Mouse (Mus musculus) ES-CJ7 (cell line): ENCODE data around the gene Leprot.

Experiments used
- DNase-seq: peaks from one replicate; pipeline ENCODE4 v3.0.0; 2011; ENCODE audit warnings: low read depth, low spot score

The Leprot gene

GRCm38 (mm10) chr4:101647196-101647905 lies at the start of gene Leprot:
Gene Leprot (plus strand): TSS chr4:101647718.
- peak; percentile 98 for DNase-seq

DNA sequence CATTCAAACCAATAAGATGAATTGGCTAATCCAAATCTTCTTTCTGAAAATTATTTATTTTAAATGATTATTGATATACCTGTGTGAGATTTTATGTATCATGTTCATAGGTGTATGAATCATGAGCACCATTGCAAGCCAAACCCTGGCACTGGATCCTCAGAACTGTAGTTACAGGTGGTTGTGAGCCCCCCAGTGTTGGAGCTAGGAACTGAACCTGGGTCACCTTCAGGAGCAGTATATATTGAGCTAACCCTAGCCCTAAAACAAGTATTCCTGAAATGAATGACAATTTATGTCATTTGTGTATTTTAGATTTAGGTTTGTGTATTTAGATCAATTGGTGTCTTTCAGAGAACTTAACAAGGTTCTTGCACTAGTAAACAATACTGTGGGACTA lies 45.8 kb upstream of the Leprot start:
- DNase-seq: peak; percentile 31

GRCm38 (mm10) chr4:101603635-101604034 lies 43.9 kb upstream of the Leprot start:
- DNase-seq: no peak

DNA sequence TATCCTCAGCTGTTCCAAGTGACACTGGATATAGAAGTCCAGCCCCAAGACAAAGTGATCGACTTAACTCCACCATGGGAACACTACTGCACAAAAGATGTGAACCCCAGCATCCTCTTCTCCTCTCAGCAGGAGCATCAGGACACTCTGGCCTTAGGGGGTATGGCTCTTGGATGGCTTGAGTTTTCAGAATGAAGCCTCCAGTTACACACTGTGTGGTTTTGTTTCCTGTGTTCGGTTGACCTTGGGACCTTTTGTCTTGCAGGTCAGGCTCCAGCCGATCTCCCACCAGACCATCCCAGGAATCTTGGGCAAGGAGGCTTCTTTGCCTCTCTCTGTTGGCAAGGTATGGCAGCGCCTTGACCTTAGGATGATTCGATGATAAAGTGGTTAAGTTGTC lies 31.0 kb upstream of the Leprot start:
- DNase-seq: peak; percentile 33

DNA sequence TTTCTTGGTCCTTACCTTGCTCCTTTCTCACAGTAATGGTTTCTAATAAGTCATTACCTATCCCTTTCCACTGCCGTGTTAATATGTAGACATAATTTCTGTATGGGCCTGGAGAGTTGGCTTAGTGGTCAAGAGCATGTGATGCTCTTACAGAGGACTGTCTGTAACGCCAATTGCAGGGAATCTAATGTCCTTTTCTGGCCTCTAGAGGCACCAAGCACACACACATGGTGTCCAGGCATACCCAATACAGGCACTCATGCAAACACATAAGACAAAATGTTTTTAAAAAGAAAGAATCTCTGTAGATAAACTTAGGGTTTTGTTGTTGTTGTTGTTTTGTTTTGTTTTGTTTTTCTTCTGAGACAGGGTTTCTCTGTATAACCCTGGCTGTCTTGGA lies 29.8 kb upstream of the Leprot start:
- DNase-seq: no peak

DNA sequence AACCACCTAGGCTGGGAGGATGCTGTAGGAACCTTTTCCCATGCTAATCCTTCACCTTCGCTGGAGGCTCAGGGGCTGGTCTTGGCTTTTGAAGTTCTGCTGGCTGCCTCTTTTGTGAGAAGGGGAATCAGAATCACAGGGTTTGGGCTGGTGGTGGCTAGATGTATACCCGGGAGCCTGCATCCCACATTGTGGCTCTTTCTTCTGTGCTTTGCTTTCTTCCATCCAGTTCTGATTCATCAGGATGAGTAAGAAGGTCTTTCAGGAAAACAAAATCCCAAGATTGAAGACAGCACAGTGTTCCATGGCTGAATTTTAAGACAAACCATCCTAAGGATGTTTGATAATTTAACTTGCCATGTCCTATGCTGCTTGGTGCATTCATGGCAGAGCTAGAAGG lies 27.3 kb upstream of the Leprot start:
- no peak for DNase-seq

GRCm38 (mm10) chr4:101621241-101621640 lies 26.3 kb upstream of the Leprot start:
- no peak for DNase-seq

DNA sequence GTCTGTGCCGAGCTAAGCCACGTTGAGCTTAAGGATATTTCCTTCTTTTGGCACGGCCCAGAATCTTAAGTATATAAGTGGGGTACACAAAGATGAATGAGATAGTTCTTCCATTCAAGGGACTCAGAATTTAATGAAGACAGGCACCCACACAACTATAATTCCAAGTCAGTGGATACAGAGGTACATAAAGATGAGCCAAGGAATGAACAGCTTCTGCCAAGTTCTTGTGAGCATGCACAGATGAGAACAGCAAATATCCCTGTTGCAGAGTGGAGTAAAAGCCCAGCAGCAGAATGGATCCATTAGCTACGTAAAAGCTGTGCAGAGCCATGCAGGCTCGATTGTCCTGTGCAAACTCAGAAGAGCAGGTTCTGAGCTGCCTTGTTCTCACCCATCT lies 22.2 kb upstream of the Leprot start:
- no peak for DNase-seq

GRCm38 (mm10) chr4:101635596-101635995 lies 11.9 kb upstream of the Leprot start:
- no peak for DNase-seq

GRCm38 (mm10) chr4:101637472-101637871 lies 10.0 kb upstream of the Leprot start:
- DNase-seq: no peak

GRCm38 (mm10) chr4:101640631-101641030 lies 6.9 kb upstream of the Leprot start:
- no peak for DNase-seq

GRCm38 (mm10) chr4:101642708-101643107 lies 4.8 kb upstream of the Leprot start:
- DNase-seq: no peak

- no peak for DNase-seq
Observed at GRCm38 (mm10) chr4:101643216-101643615, 4.3 kb upstream of the Leprot start.

DNA sequence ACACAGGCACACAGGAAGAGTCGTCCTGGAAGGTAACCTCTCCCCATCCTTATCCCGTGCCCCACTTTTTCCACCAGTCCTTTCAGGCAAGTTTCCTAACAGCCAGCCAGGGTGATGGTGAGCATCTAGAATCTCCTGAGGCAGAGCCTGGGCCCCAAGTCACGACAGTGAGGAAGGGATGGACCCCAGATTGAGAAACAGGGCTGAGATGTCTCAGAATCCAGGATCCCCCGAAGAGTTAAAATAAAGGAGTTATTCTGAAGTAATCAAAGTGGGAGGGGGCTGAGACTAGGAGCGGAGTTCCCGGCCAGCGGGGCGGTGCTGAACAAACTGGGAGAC lies 692 bp upstream of the Leprot start:
- DNase-seq: no peak

- peak; percentile 32 for DNase-seq
Observed at GRCm38 (mm10) chr4:101647976-101648642, 591 bp downstream of the Leprot start.

DNA sequence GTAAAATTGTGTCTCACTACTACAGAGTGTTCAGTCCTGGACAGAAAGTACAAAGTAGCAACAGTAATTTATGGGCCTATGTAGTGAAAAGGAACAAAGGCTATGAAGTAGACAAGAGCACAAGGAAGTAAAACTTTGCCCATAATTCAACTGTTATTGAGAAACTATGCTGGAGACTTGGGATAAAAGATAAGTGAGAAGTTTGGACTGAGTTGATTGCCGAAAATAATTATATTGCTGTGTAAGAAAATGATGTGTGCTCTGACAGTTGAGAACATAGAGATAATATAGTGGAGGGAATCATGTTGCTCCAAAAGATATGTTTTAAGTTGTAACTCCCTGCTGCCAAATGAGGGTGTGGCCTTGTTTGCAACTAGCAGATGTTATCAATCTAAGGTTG lies 1.2 kb downstream of the Leprot start:
- no peak for DNase-seq

GRCm38 (mm10) chr4:101650961-101651360 lies 3.4 kb downstream of the Leprot start:
- no peak for DNase-seq

- no peak for DNase-seq
Observed at GRCm38 (mm10) chr4:101654256-101654655, 6.7 kb downstream of the Leprot start.

GRCm38 (mm10) chr4:101654788-101655414 lies 7.4 kb downstream of the Leprot start:
- no peak for DNase-seq

GRCm38 (mm10) chr4:101655415-101655790 lies 7.9 kb downstream of the Leprot start:
- DNase-seq: no peak

- no peak for DNase-seq
Observed at GRCm38 (mm10) chr4:101656056-101656455, 8.5 kb downstream of the Leprot start.

GRCm38 (mm10) chr4:101656956-101657570 lies 9.5 kb downstream of the Leprot start:
- peak; percentile 27 for DNase-seq
